Mouse (Mus musculus) kidney, adult 18-20 months (tissue): ENCODE results near the gene Mreg.
A peak's percentile ranks its signal among the peaks of the same experiment; 100 is the strongest.
"Not testable (repeated sequence)": the region's sequence is repeated elsewhere in the genome, so short reads cannot be mapped to it uniquely, and the experiment has no call there.

ENCODE experiments used
- DNase-seq: peaks from one replicate; pipeline ENCODE4 v3.0.0; 2021

The Mreg gene

GRCm38 (mm10) chr1:72211701-72212699, at the start of gene Mreg:
TSS of gene Mreg (minus strand) at chr1:72212307.
- DNase-seq, result peak; percentile 74

GRCm38 (mm10) chr1:72256381-72257256, 44.5 kb upstream of the Mreg start:
- no peak for DNase-seq

- DNase-seq, result no peak
These were observed 43.7 kb upstream of the Mreg start for GRCm38 (mm10) chr1:72255854-72256175.

- DNase-seq, result no peak
These were observed 43.2 kb upstream of the Mreg start for GRCm38 (mm10) chr1:72255062-72255853.

- peak; percentile 89 for DNase-seq
These were observed 42.5 kb upstream of the Mreg start for GRCm38 (mm10) chr1:72254545-72255061.

GRCm38 (mm10) chr1:72253881-72254491, 41.9 kb upstream of the Mreg start:
- no peak for DNase-seq

- DNase-seq, result no peak
These were observed 39.7 kb upstream of the Mreg start for GRCm38 (mm10) chr1:72251806-72252205.

- not testable (repeated sequence) for DNase-seq
These were observed 36.2 kb upstream of the Mreg start for GRCm38 (mm10) chr1:72248226-72248737.

GRCm38 (mm10) chr1:72244317-72245036, 32.4 kb upstream of the Mreg start:
- no peak for DNase-seq

- DNase-seq, result peak; percentile 98
These were observed 31.7 kb upstream of the Mreg start for GRCm38 (mm10) chr1:72243656-72244316.

GRCm38 (mm10) chr1:72242581-72243143, 30.6 kb upstream of the Mreg start:
- no peak for DNase-seq

GRCm38 (mm10) chr1:72239113-72239512, 27.0 kb upstream of the Mreg start:
- DNase-seq, result not testable (repeated sequence)

- DNase-seq, result no peak
These were observed 26.0 kb upstream of the Mreg start for GRCm38 (mm10) chr1:72238016-72238580.

GRCm38 (mm10) chr1:72237007-72237775, 25.1 kb upstream of the Mreg start:
- DNase-seq, result peak; percentile 25

- peak; percentile 79 for DNase-seq
These were observed 24.4 kb upstream of the Mreg start for GRCm38 (mm10) chr1:72236363-72237006.

- DNase-seq, result not testable (repeated sequence)
These were observed 20.5 kb upstream of the Mreg start for GRCm38 (mm10) chr1:72232592-72232991.

GRCm38 (mm10) chr1:72228974-72229373, 16.9 kb upstream of the Mreg start:
- no peak for DNase-seq

- no peak for DNase-seq
These were observed 15.4 kb upstream of the Mreg start for GRCm38 (mm10) chr1:72227546-72227945.
